Mouse (Mus musculus) thymus, postnatal 4 days (tissue): ENCODE data around the gene Aoah.

Experiments
- DNase-seq: peaks from one replicate; pipeline ENCODE4 v3.0.0; 2021

The Aoah gene

GRCm38 (mm10) chr13:20916698-20917511 lies 123.0 kb downstream of the Aoah start:
- DNase-seq = no peak

- no peak for DNase-seq
These were observed 126.5 kb downstream of the Aoah start for GRCm38 (mm10) chr13:20920401-20920800.

- no peak for DNase-seq
These were observed 142.1 kb downstream of the Aoah start for GRCm38 (mm10) chr13:20936016-20936415.

- peak; percentile 84 for DNase-seq
These were observed 143.5 kb downstream of the Aoah start for GRCm38 (mm10) chr13:20937452-20937851.

GRCm38 (mm10) chr13:20939099-20939498 lies 145.2 kb downstream of the Aoah start:
- no peak for DNase-seq

- peak; percentile 71 for DNase-seq
These were observed 146.5 kb downstream of the Aoah start for GRCm38 (mm10) chr13:20940389-20940788.

GRCm38 (mm10) chr13:20941707-20942106 lies 147.8 kb downstream of the Aoah start:
- DNase-seq = no peak

GRCm38 (mm10) chr13:20963086-20963485 lies 169.2 kb downstream of the Aoah start:
- no peak for DNase-seq

- no peak for DNase-seq
These were observed 187.6 kb downstream of the Aoah start for GRCm38 (mm10) chr13:20981234-20982230.

GRCm38 (mm10) chr13:20985510-20985909 lies 191.6 kb downstream of the Aoah start:
- no peak for DNase-seq

- no peak for DNase-seq
These were observed 192.0 kb downstream of the Aoah start for GRCm38 (mm10) chr13:20985961-20986360.

GRCm38 (mm10) chr13:21005238-21005637 lies 211.3 kb downstream of the Aoah start:
- no peak for DNase-seq

GRCm38 (mm10) chr13:21005642-21006320 lies 211.9 kb downstream of the Aoah start:
- DNase-seq = no peak

GRCm38 (mm10) chr13:21006321-21006653 lies 212.4 kb downstream of the Aoah start:
- no peak for DNase-seq

GRCm38 (mm10) chr13:21013659-21014058 lies 219.7 kb downstream of the Aoah start:
- no peak for DNase-seq

- no peak for DNase-seq
These were observed 230.9 kb downstream of the Aoah start for GRCm38 (mm10) chr13:21024831-21025230.

- no peak for DNase-seq
These were observed 239.3 kb downstream of the Aoah start for GRCm38 (mm10) chr13:21033176-21033575.

GRCm38 (mm10) chr13:21035011-21035410 lies 241.1 kb downstream of the Aoah start:
- DNase-seq = no peak

GRCm38 (mm10) chr13:21035981-21036380 lies 242.1 kb downstream of the Aoah start:
- DNase-seq = no peak

GRCm38 (mm10) chr13:21040589-21041199 lies 246.8 kb downstream of the Aoah start:
- no peak for DNase-seq

- DNase-seq = no peak
These were observed 256.2 kb downstream of the Aoah start for GRCm38 (mm10) chr13:21050118-21050517.

GRCm38 (mm10) chr13:21066021-21066420 lies 272.1 kb downstream of the Aoah start:
- no peak for DNase-seq

- no peak for DNase-seq
These were observed 280.9 kb downstream of the Aoah start, which contains the start of gene Olfr1370 for GRCm38 (mm10) chr13:21074847-21075246. TSS of gene Olfr1370 (minus strand) at chr13:21074947.
